Mouse (Mus musculus): Measurements from ENCODE around the gene Paqr9. TPM values are rescaled to one million over a fixed set of nuclear protein-coding genes. Genes with fewer than 3 reads are reported as not detected.
A peak's percentile ranks its signal among the peaks of the same experiment; 100 is the strongest.

Gene Paqr9
- polyA plus RNA-seq, 1 experiment = not detected

DNA sequence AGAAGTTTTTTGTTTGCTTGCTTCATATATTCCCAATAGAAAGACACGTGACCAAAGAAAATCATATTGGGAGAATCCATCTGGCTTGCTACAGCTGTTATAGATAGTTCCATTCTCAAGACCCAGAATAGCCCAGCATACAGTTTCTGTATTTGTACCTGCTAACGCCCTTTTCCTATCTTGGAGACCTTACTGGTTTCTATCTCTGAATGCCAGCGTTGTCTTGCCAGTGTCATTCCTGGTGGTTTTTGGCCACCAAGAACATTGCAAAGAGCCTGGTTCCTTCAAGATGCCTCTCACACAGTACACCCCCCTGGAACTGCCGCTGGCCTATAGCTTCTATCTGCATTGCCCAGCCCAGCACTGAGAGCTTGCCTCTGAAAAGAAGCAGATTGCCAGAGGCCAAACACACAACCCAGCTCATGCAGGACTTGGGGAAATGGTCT lies 3.4 kb upstream of the Paqr9 start:
- Histone ChIP-seq H3K4me3 (ENCODE audit: insufficient read depth, low read length) (no peak overlapping the region), H3K27ac (ENCODE audit: insufficient read depth, low read depth, low read length) (no peak overlapping the region), H3K4me1 (ENCODE audit: control insufficient read depth, insufficient read depth, low read length) (no peaks in the 10 kb centered on the region)
- TF ChIP-seq CTCF (IDR thresholded peaks at IDR 0.05; ENCODE audit: low read depth, low read length) (no peak), POLR2A (IDR thresholded peaks at IDR 0.05; ENCODE audit: borderline replicate concordance, low read depth, low read length) (no peak)

DNA sequence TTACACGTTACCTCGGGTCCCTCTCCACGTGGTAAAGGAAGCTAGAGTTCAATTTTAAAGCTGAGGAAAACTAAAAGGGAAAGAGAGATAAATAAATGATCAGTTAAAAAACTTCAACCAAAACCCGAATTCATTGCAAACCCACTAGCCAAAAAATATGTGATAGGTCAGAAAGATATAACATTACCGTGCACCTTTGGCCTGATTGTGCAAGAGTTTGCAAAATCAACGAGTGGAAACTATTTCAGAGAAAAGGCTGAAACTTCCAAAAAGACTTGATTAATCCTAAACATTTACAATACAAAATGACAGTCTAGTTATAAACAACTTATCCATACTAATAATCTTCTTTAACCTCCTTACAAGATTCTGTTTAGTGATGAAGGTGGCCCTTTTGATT lies 1.7 kb upstream of the Paqr9 start:
- Histone ChIP-seq H3K27ac (ENCODE audit: insufficient read depth, low read depth, low read length) (no peak overlapping the region), H3K4me1 (ENCODE audit: control insufficient read depth, insufficient read depth, low read length) (no peaks in the 10 kb centered on the region), H3K4me3 (ENCODE audit: insufficient read depth, low read length) (no peak overlapping the region)
- TF ChIP-seq POLR2A (IDR thresholded peaks at IDR 0.05; ENCODE audit: borderline replicate concordance, low read depth, low read length) (no peak), CTCF (IDR thresholded peaks at IDR 0.05; ENCODE audit: low read depth, low read length) (no peak)

DNA sequence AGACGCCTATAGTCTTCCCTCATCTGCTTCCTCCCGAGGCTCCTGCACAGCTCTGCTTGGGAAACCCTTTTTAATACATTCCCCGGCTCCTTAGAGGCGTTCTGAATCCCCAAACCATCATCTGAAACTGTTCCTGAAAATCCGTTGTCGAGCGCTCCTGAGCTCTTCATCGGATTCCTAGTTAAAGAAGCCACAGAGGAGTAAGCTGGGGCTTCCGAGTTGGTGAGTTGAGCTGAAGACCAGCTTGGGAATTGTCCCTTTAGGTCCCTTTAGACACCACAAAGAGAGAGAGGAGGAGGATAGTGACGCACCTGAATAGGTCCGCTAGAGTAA lies 765 bp upstream of the Paqr9 start:
- H3K27ac ChIP-seq (ENCODE audit: insufficient read depth, low read depth, low read length) = no peak overlapping the region
- TF ChIP-seq POLR2A (IDR thresholded peaks at IDR 0.05; ENCODE audit: borderline replicate concordance, low read depth, low read length) (no peak), CTCF (IDR thresholded peaks at IDR 0.05; ENCODE audit: low read depth, low read length) (no peak)

DNA sequence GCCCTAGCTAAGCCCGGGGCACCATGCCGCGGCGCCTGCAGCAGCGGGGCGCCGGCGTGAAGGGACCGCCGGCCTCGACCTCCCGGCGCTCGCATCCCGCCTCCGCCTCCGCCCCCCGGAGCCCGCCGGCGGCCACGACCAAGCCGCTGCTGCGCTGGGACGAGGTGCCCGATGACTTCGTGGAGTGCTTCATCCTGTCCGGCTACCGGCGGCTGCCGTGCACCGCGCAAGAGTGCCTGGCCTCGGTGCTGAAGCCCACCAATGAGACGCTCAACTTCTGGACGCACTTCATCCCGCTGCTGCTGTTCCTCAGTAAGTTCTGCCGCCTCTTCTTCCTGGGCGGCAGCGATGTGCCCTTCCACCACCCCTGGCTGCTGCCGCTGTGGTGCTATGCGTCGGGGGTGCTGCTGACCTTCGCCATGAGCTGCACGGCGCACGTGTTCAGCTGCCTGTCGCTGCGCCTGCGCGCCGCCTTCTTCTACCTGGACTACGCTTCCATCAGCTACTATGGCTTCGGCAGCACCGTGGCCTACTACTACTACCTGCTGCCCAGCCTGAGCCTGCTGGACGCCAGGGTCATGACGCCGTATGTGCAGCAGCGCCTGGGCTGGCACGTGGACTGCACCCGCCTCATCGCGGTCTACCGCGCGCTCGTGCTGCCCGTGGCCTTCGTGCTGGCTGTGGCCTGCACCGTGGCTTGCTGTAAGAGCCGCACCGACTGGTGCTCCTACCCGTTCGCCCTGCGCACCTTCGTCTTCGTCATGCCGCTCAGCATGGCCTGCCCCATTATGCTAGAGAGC lies 679 bp downstream of the Paqr9 start:
- Histone ChIP-seq H3K4me1 (ENCODE audit: control insufficient read depth, insufficient read depth, low read length) (no peaks in the 10 kb centered on the region), H3K27ac (ENCODE audit: insufficient read depth, low read depth, low read length) (no peak overlapping the region), H3K4me3 (ENCODE audit: insufficient read depth, low read length) (peak overlapping the region; percentile 46)
- TF ChIP-seq POLR2A (IDR thresholded peaks at IDR 0.05; ENCODE audit: borderline replicate concordance, low read depth, low read length) = no peak
- no peak for TF ChIP-seq CTCF (IDR thresholded peaks at IDR 0.05; ENCODE audit: low read depth, low read length)

More for the DNA sequence above, 765 bp upstream of the Paqr9 start:
- no peaks in the 10 kb centered on the region for H3K4me1 ChIP-seq (ENCODE audit: control insufficient read depth, insufficient read depth, low read length)
- H3K4me3 ChIP-seq (ENCODE audit: insufficient read depth, low read length) = no peak overlapping the region

DNA sequence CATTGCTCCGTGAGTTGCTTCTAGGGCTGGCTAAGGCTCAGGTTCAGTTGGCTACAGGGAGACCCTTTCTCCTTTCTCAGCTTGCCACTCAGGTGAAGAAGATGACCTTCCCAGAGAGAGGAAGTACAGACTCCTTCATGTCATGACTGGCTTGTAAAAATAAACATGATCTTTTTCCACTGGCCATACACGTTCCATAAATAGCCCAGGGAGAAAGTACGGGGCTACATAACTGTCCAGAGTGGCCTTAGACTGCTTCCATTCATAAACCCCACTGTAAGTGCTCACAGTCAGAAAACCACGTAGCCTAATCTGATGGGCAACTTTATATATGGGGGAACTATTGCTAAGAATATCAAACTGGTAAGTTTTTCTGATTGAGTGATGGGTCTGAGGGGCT lies 4.6 kb downstream of the Paqr9 start:
- Histone ChIP-seq H3K4me1 (ENCODE audit: control insufficient read depth, insufficient read depth, low read length) (no peaks in the 10 kb centered on the region), H3K4me3 (ENCODE audit: insufficient read depth, low read length) (no peak overlapping the region), H3K27ac (ENCODE audit: insufficient read depth, low read depth, low read length) (no peak overlapping the region)
- TF ChIP-seq CTCF (IDR thresholded peaks at IDR 0.05; ENCODE audit: low read depth, low read length) (no peak), POLR2A (IDR thresholded peaks at IDR 0.05; ENCODE audit: borderline replicate concordance, low read depth, low read length) (no peak)

DNA sequence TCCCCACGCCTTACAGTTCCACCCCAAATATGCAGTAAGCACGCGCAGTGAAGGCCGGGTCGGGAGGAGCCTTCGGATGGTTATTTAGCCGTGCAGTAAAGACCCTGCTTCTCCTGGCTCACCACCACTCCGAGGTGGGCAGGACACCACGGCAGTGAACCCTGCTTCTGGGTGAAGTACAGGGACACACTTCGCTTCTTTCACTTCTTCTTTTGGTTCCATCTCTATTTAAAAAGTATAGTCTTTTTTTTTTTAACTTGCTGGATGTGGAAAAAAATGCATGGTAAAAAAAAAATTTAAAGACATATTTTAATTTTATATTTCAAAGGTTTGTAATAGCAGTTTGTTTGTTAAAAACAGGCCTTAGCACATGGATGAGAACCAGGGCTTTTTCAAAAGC lies 6.9 kb downstream of the Paqr9 start:
- Histone ChIP-seq H3K27ac (ENCODE audit: insufficient read depth, low read depth, low read length) (no peak overlapping the region), H3K4me1 (ENCODE audit: control insufficient read depth, insufficient read depth, low read length) (no peaks in the 10 kb centered on the region), H3K4me3 (ENCODE audit: insufficient read depth, low read length) (no peak overlapping the region)
- TF ChIP-seq POLR2A (IDR thresholded peaks at IDR 0.05; ENCODE audit: borderline replicate concordance, low read depth, low read length) (no peak), CTCF (IDR thresholded peaks at IDR 0.05; ENCODE audit: low read depth, low read length) (no peak)

DNA sequence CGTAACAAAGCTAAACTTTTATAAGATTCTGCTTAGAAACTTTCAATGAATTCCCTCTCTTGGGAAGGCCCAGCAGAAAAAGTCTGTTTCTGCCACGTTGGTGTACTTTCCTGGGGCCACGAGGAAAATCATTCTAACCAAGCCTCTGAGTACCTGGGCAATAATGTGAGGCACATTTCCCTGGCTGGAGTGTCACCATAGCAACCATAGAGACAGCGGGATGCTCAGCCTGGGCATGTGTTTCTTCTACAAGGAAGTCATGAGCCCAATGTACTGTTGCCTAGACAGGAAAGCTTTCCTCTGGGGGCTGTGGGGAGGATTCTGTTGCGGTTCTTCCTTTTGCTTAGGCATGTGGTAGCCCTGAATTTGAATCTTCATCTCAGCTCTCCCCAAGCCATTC lies 7.5 kb downstream of the Paqr9 start:
- no peak overlapping the region for H3K4me3 ChIP-seq (ENCODE audit: insufficient read depth, low read length)
- H3K27ac ChIP-seq (ENCODE audit: insufficient read depth, low read depth, low read length) = no peak overlapping the region
- no peaks in the 10 kb centered on the region for H3K4me1 ChIP-seq (ENCODE audit: control insufficient read depth, insufficient read depth, low read length)
- no peak for TF ChIP-seq CTCF (IDR thresholded peaks at IDR 0.05; ENCODE audit: low read depth, low read length)
- no peak for TF ChIP-seq POLR2A (IDR thresholded peaks at IDR 0.05; ENCODE audit: borderline replicate concordance, low read depth, low read length)

DNA sequence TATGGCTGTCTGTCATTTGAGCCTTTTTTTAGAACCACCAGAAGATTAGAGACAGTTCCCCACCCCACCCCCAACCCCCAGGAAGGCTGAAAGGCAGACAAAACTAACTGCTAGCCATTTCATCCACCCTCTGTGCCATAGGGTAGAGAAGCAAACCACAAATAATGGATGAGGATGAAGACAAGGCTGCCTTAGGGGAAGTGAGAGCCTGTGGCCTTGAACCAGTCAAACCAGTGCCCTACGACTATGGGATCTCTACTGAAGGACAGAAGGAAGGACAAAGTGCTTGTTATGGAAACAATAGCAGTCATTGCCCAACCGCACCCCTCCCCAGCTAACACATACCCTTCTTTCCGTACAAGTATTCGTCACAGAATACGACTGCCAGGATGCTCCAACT lies 9.8 kb downstream of the Paqr9 start:
- Histone ChIP-seq H3K4me1 (ENCODE audit: control insufficient read depth, insufficient read depth, low read length) (no peaks in the 10 kb centered on the region; the same call in 1 of the 2 replicates), H3K4me3 (ENCODE audit: insufficient read depth, low read length) (no peak overlapping the region), H3K27ac (ENCODE audit: insufficient read depth, low read depth, low read length) (no peak overlapping the region)
- TF ChIP-seq POLR2A (IDR thresholded peaks at IDR 0.05; ENCODE audit: borderline replicate concordance, low read depth, low read length) (no peak), CTCF (IDR thresholded peaks at IDR 0.05; ENCODE audit: low read depth, low read length) (no peak)

DNA sequence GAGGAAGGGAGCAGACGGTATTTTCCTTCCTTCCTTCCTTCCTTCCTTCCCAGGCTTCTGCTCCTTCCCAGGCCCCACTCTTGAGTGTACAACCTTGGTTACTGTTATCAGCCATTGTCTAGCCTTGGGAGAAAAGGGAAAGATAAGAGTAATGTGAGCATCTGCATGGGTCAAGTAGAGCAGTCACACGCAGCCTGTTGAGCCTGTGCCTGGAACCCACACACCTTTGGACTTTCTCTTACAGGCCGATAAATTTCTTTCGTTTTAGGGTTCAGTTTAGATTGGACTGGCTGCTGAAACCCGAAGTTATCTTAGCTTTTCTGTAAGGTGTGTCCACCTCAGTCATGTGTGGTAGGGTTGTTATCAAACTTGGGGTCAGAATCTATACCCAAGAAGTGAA lies 10.5 kb downstream of the Paqr9 start:
- Histone ChIP-seq H3K27ac (ENCODE audit: insufficient read depth, low read depth, low read length) (no peak overlapping the region), H3K4me3 (ENCODE audit: insufficient read depth, low read length) (no peak overlapping the region), H3K4me1 (ENCODE audit: control insufficient read depth, insufficient read depth, low read length) (no peaks in the 10 kb centered on the region; the same call in 1 of the 2 replicates)
- TF ChIP-seq CTCF (IDR thresholded peaks at IDR 0.05; ENCODE audit: low read depth, low read length) (no peak), POLR2A (IDR thresholded peaks at IDR 0.05; ENCODE audit: borderline replicate concordance, low read depth, low read length) (no peak)

DNA sequence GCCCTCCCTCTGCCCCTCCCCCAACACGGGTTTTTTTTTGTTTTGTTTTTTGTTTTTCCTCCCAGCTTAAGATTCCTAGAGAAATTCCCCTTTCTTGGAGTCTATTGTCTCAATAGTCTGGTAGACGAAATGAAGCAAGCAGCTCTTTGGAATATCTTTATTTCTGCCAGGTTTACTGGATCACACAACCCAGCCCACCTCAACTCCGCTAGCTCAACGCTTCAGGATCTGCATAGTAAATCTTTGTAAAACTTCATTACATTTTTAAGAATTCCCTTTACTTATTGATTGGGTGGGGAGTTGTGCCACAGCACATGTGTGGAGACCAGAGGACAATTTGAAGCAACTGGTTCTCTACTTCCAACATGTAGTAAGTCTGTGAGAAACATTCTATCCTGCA lies 11.1 kb downstream of the Paqr9 start:
- TF ChIP-seq POLR2A (IDR thresholded peaks at IDR 0.05; ENCODE audit: borderline replicate concordance, low read depth, low read length) (no peak), CTCF (IDR thresholded peaks at IDR 0.05; ENCODE audit: low read depth, low read length) (no peak)
- H3K27ac ChIP-seq (ENCODE audit: insufficient read depth, low read depth, low read length) = no peak overlapping the region
- no peaks in the 10 kb centered on the region; the same call in 1 of the 2 replicates for H3K4me1 ChIP-seq (ENCODE audit: control insufficient read depth, insufficient read depth, low read length)
- H3K4me3 ChIP-seq (ENCODE audit: insufficient read depth, low read length) = no peak overlapping the region

Measured in bone marrow macrophage, adult 2 months (primary cell).